Mouse (Mus musculus) olfactory bulb, adult 2 months (tissue): Measurements from ENCODE around the gene Adamtsl1. TPM values are rescaled to one million over a fixed set of nuclear protein-coding genes. Genes with fewer than 3 reads are reported as not detected.

ENCODE experiments used
- H3K27ac ChIP-seq: fragments of 200-500 bp; 2 replicates; pipeline ENCODE4 v1.5.1; 2012; ENCODE audit warnings: low read depth, low read length; ENCODE audit not compliant: insufficient read depth
- H3K4me1 ChIP-seq: fragments of 200-500 bp; 2 replicates; pipeline ENCODE4 v1.6.1; 2012; ENCODE audit warnings: low read length; ENCODE audit not compliant: control insufficient read depth, insufficient read depth
- H3K4me3 ChIP-seq: fragments of 200-500 bp; 2 replicates; pipeline ENCODE4 v1.5.1; 2012; ENCODE audit warnings: mild to moderate bottlenecking, low read depth, low read length, moderate library complexity; ENCODE audit not compliant: insufficient read depth
- CTCF ChIP-seq: fragments of 200-500 bp; IDR thresholded peaks from 2 replicates; pipeline ENCODE4 v1.5.1; 2012; ENCODE audit warnings: low read depth, mild to moderate bottlenecking, low read length, moderate library complexity; ENCODE audit not compliant: insufficient read depth
- POLR2A ChIP-seq: fragments of 200-500 bp; IDR thresholded peaks from 2 replicates; pipeline ENCODE4 v1.6.1; 2012; ENCODE audit warnings: mild to moderate bottlenecking, low read depth, low read length, moderate library complexity; ENCODE audit not compliant: insufficient read depth
- WGBS: fragments of 180-500 bp; shearing (Covaris S2); methylation state at CpG from one replicate; pipeline ENCODE4 v1.1.7; 2018; 5-methylcytosine and 5-hydroxymethylcytosine counted together
- polyA plus RNA-seq: library from polyadenylated mRNA; stranded (reverse); fragments of >200 nt; gene quantifications from 2 replicates; pipeline ENCODE4 v1.2.4, GENCODE M21; 2012; ENCODE audit warnings: low replicate concordance; ENCODE audit not compliant: missing spikeins, insufficient read depth, insufficient read length

Adamtsl1 gene
- polyA plus RNA-seq, 1 experiment, result not detected

DNA sequence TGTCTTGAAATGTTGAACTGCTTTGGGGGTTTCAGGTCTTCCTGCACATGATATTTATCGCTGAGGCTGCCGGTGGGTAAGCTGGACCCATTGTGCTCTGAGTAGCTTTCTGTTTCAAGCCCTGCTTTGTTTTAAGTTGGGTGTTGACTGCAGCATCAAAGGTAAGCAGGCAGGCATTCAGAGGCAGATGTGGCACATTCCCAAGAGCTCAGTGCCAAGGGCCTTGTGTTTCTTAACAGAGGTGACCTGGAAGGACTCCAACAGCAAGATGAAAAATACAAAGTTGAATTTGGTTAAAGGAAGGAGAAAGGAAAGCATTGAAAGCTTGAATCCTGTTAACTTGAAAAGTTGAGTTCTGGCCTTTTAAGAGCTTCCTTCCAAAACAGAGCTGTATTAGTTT, 402.1 kb downstream of the Adamtsl1 start:
- WGBS, result 37% methylated on average over 2 of the region's 2 CpGs
- Histone ChIP-seq H3K4me1 (no peaks in the 10 kb centered on the region), H3K27ac (no peak overlapping the region), H3K4me3 (no peak overlapping the region)
- TF ChIP-seq CTCF, result no peak
- no peak for TF ChIP-seq POLR2A

DNA sequence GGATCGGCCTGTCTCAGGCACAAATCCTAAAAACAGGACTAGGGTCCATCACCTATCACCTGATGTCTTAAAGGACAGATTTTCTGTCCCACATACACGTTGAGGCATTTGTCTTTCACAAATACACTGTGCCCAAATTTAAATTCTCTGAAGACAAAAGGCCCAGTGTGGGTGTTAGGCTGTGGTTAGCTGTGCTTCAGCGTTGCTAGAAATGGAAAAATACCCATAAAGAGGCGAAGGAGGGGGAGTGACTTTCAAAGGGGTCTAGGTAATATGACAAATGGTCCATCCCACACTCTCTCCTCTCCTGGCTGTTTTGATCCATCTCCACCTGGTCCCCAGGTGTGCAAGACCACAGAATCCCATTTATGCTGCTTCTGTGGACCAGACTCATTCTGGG, 404.4 kb downstream of the Adamtsl1 start:
- TF ChIP-seq CTCF (no peak), POLR2A (no peak)
- WGBS, result 50% methylated on average over 4 of the region's 4 CpGs
- H3K4me3 ChIP-seq, result no peak overlapping the region
- no peaks in the 10 kb centered on the region for H3K4me1 ChIP-seq
- no peak overlapping the region for H3K27ac ChIP-seq

DNA sequence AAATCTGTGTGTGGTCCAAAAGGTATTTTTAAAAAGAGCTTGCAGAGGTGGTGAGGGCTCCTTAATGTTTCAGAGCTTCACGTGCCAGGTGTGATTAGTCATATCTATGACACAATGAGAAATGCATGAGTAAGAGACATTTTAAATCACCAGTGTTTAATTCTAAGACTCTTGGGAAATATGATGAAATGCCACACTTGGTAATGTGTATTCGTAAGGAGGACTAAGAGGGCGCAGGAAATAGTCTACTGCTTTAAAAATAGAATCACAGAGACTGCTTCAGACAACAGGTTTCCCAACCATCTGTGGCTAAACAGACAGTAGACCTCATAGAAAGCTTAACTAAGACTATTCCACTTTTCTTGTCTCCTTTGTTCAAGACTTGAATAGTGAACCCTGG, 406.5 kb downstream of the Adamtsl1 start:
- TF ChIP-seq CTCF, result no peak
- TF ChIP-seq POLR2A, result no peak

DNA sequence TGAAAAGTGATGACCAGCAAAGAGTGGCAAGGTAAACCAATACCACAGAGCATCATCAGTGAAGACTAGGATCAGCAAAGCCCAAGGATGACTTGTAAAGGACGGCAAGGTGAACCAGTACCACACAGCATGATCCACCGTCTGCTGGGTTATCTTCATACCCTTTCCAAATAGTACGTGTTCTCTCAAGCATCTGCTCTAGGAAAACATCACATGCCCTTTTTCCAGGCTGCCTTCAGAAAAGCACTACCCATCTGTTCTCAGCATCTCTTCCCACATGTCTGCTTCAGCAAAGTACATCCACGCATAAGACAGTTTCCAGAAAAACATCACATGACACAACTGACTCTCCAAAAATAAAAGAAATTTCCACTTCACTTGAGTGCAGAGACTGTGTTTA, 408.8 kb downstream of the Adamtsl1 start:
- WGBS, result 69% methylated on average over 4 of the region's 4 CpGs
- H3K4me1 ChIP-seq, result no peaks in the 10 kb centered on the region
- no peak for TF ChIP-seq CTCF
- TF ChIP-seq POLR2A, result no peak
- H3K4me3 ChIP-seq, result no peak overlapping the region
- no peak overlapping the region for H3K27ac ChIP-seq

More for the DNA sequence above, 406.5 kb downstream of the Adamtsl1 start:
- H3K4me1 ChIP-seq, result no peaks in the 10 kb centered on the region
- WGBS, result 74% methylated on average over 3 of the region's 3 CpGs
- no peak overlapping the region for H3K27ac ChIP-seq
- H3K4me3 ChIP-seq, result no peak overlapping the region

DNA sequence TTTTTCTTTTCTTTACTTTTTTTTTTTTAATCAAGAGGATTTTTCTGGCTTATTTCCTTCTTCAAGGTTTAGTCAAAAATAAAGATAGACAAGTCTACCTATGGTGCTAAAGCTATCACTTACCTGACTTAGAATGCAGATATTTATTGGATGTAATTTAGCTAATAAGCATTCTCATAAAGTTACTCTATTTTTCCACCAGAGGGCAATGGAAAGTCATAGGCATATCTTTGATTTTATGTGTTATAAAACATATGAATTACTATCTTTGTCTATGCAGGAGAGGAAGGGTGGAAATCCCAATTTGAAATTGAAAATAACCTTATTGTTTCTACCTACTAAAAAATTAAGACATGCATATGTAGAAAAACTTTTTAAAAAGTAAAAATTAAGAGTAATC, 418.2 kb downstream of the Adamtsl1 start:
- TF ChIP-seq POLR2A (no peak), CTCF (no peak)

DNA sequence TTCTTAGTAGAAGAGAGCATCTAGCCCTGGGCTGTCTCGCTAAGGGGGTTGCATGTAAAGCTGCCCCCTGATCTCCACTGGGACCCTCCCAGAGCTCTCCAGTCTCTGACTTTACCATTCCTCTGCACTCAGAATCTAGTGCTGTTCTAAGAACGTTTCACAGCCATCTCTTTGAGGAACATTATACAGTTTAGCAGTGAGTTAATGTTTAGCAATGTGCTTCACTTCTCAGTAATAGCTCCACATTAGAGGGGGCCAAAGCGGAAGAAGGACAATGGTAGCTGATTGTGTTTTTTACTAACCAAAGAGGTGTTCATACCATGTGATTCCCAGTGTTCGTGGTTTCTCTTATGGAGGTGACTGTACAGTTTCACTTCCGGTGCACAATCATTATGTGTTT, 425.5 kb downstream of the Adamtsl1 start:
- Histone ChIP-seq H3K4me1 (no peaks in the 10 kb centered on the region), H3K27ac (no peak overlapping the region), H3K4me3 (no peak overlapping the region)
- 85% methylated on average over 5 of the region's 5 CpGs for WGBS
- TF ChIP-seq POLR2A, result no peak
- TF ChIP-seq CTCF, result no peak

More for the DNA sequence above, 418.2 kb downstream of the Adamtsl1 start:
- H3K4me1 ChIP-seq, result no peaks in the 10 kb centered on the region
- no peak overlapping the region for H3K4me3 ChIP-seq
- no peak overlapping the region for H3K27ac ChIP-seq

DNA sequence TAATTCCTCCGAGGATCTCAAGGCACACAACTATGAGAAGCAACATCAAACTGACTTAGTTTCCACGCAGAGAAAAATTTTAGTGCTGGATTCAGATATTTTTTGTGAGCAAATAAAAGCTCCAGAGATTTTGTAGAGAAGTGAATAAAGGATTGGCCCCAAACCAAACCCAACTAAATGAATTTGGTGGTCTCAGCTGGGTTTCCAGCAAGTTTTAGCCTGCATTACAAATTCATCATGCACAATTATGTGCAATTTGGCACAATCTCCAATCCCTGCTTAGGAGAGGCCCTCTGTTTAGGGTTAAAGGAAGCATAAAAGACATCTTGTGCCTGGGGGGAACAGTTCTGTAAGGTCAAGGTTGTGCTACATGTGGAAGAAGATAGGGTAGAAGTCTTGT, 427.9 kb downstream of the Adamtsl1 start:
- TF ChIP-seq POLR2A (no peak), CTCF (no peak)
- no peaks in the 10 kb centered on the region for H3K4me1 ChIP-seq
- WGBS, result 58% methylated on average over 2 of the region's 2 CpGs
- H3K27ac ChIP-seq, result no peak overlapping the region
- no peak overlapping the region for H3K4me3 ChIP-seq

DNA sequence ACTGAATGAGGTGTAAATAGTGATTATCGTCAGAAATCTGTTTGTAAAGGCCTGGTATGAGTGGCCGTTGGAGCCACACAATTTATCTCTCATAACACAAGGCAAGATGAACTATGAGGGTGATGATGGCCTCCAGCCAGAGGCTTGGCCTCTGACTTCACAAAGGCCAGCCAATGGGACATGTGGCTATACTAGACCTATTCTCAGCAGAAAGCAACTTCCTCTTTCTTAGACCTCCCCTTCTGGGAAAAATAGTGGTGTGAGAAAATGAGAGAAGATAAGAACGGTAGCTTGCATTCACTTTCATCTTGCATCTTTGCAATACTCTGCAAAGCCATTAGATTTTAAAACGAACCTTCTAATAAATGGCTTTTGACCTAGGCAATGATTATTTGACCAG, 439.6 kb downstream of the Adamtsl1 start:
- Histone ChIP-seq H3K27ac (no peak overlapping the region), H3K4me3 (no peak overlapping the region), H3K4me1 (no peaks in the 10 kb centered on the region)
- 88% methylated on average over 4 of the region's 4 CpGs for WGBS
- no peak for TF ChIP-seq CTCF
- TF ChIP-seq POLR2A, result no peak

DNA sequence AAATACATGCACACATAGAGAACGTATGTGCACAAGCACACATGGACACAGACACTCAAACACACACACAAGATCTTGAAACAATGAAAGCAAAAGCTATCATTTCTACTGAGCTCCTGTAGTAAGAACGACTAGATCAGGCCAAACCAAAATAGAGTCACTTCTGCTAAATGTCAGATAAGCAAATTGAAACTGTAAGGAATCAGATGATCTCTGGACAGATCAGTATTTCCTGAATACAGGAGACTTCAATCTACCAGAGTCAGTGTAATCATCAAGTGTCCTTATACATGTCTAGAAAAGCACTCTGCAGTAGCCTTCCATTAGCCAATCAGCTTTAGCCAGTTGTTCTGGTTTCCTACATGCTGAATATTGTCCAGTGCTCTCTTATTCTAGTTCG, 441.4 kb downstream of the Adamtsl1 start:
- TF ChIP-seq POLR2A (no peak), CTCF (no peak)
- WGBS, result 82% methylated on average over 3 of the region's 3 CpGs
- no peak overlapping the region for H3K4me3 ChIP-seq

DNA sequence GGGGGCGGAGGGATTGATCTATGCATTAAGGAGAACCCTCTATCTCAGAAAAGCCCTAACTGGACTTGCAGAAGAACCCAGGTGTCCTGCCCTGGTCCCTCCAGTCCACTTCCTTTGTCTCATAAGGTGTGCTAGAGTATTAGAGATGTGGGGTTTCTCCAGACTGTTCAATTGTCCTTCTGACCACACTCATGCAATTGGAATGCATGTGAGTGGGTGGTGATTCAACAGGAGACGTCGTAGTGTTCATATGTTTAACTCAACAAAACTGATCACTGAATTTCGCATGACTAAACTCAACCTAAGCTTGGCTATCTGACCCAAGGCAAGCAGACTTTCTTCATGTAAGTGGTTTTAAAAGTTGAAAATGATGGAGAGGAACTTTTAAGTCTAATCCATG, 443.3 kb downstream of the Adamtsl1 start:
- no peak for TF ChIP-seq CTCF
- TF ChIP-seq POLR2A, result no peak
- WGBS, result 82% methylated on average over 4 of the region's 4 CpGs
- Histone ChIP-seq H3K4me1 (no peaks in the 10 kb centered on the region), H3K4me3 (no peak overlapping the region), H3K27ac (no peak overlapping the region)

More for the DNA sequence above, 441.4 kb downstream of the Adamtsl1 start:
- Histone ChIP-seq H3K27ac (no peak overlapping the region), H3K4me1 (no peaks in the 10 kb centered on the region)
